Mouse (Mus musculus): Measurements from ENCODE around the gene Ulk2.

DNA sequence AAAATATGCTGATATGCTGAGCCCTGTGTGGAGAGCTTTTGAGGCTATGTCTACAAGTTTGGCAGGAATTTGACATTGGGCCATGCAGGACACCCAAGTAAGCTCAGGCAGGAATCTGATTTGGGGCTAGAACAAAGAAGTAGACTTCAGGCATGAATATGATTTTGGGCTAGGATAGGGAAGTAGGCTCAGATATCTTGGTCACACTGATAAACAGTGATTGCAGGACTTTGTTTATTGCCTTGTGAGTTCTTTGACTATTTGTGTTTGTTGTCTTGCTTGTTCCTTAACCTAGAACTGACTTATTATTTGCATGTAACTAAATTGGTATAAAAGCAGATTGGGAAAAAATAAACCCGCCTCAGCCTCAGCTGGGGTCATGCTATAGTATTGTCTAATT is 66.3 kb downstream of the Ulk2 start:
- TF ChIP-seq E2F4 (IDR thresholded peaks at IDR 0.05; ENCODE audit: borderline replicate concordance, low read depth, low read length) (no peak), EP300 (IDR thresholded peaks at IDR 0.05; ENCODE audit: low read depth in 1 of 2, low read length in 2 of 2) (no peak), SMC3 (IDR thresholded peaks at IDR 0.05; ENCODE audit: low read depth, low read length) (no peak), POLR2AphosphoS5 (IDR thresholded peaks at IDR 0.05; ENCODE audit: borderline replicate concordance, low read depth, low read length) (no peak), CTCF (IDR thresholded peaks at IDR 0.05 in 2 of 3, conservative IDR thresholded peaks at IDR 0.05 in 1 of 3; ENCODE audit: control insufficient read depth in 1 of 3, insufficient read depth in 1 of 3, low read depth in 2 of 3, low read length in 3 of 3, poor library complexity in 1 of 3, severe bottlenecking in 1 of 3) (no peak), MAX (IDR thresholded peaks at IDR 0.05; ENCODE audit: low read length) (no peak), MYC (IDR thresholded peaks at IDR 0.05; ENCODE audit: low read depth, low read length) (no peak), USF1 (IDR thresholded peaks at IDR 0.05; ENCODE audit: low read depth, low read length) (no peak), POLR2A (IDR thresholded peaks at IDR 0.05; ENCODE audit: control insufficient read depth in 1 of 2, insufficient read depth in 1 of 2, low read depth in 1 of 2, low read length in 2 of 2, poor library complexity in 1 of 2) (no peak), POLR2AphosphoS2 (IDR thresholded peaks at IDR 0.05; ENCODE audit: low read length) (no peak), ZMIZ1 (IDR thresholded peaks at IDR 0.05; ENCODE audit: low read depth, low read length) (no peak), RAD21 (IDR thresholded peaks at IDR 0.05; ENCODE audit: low read depth, low read length) (no peak), GATA1 (IDR thresholded peaks at IDR 0.05; ENCODE audit: low read depth, low read length) (peak; percentile 43; the same call in 1 of the 2 replicates), ZNF384 (IDR thresholded peaks at IDR 0.05; ENCODE audit: low read depth, low read length) (no peak)

Data from MEL (cell line).